Mouse (Mus musculus): Measurements from ENCODE around the gene Foxe3. TPM values are rescaled to one million over a fixed set of nuclear protein-coding genes. Genes with fewer than 3 reads are reported as not detected.

Foxe3 gene
- polyA plus RNA-seq, 1 experiment from 2014 or later, result not detected

GRCm38 (mm10) chr4:114958231-114958630, 32.4 kb upstream of the Foxe3 start:
- H3K27me3 ChIP-seq (ENCODE audit: control insufficient read depth, insufficient read depth, low read length), result no peaks in the 10 kb centered on the region
- no peaks in the 10 kb centered on the region for H3K4me1 ChIP-seq (replicated peaks; ENCODE audit: control insufficient read depth, insufficient read depth)
- TF ChIP-seq EP300 (optimal IDR thresholded peaks at IDR 0.05) (no peak), CTCF (IDR thresholded peaks at IDR 0.05; ENCODE audit: low read depth) (no peak)
- no peaks in the 10 kb centered on the region for H3K9me3 ChIP-seq (ENCODE audit: control insufficient read depth, low read length)
- WGBS, result 65% methylated on average over 2 of the region's 2 CpGs
- no peak overlapping the region for H3K9ac ChIP-seq (ENCODE audit: low read length)
- ATAC-seq (ENCODE audit: low FRiP score, low TSS enrichment), result no peak
- DNase-seq (ENCODE audit: low spot score), result no peak
- no peak overlapping the region for H3K27ac ChIP-seq (replicated peaks)
- H3K4me3 ChIP-seq (ENCODE audit: low read depth, low read length), result no peak overlapping the region
- H3K36me3 ChIP-seq (ENCODE audit: control insufficient read depth, insufficient read depth, low read length), result 0 out of 2 replicates have a peak, but pooled peaks cover 2% of the 10 kb centered on the region
- H3K4me2 ChIP-seq (replicated peaks; ENCODE audit: low read depth), result no peak overlapping the region

GRCm38 (mm10) chr4:114957403-114957802, 31.6 kb upstream of the Foxe3 start:
- no peak for DNase-seq (ENCODE audit: low spot score)
- no peak for ATAC-seq (ENCODE audit: low FRiP score, low TSS enrichment)

GRCm38 (mm10) chr4:114953172-114953571, 27.4 kb upstream of the Foxe3 start:
- DNase-seq (ENCODE audit: low spot score) (no peak), ATAC-seq (ENCODE audit: low FRiP score, low TSS enrichment) (no peak)
- no peaks in the 10 kb centered on the region for H3K36me3 ChIP-seq (ENCODE audit: control insufficient read depth, insufficient read depth, low read length)
- no peak overlapping the region for H3K4me3 ChIP-seq (ENCODE audit: low read depth, low read length)
- H3K27me3 ChIP-seq (ENCODE audit: control insufficient read depth, insufficient read depth, low read length), result no peaks in the 10 kb centered on the region
- TF ChIP-seq CTCF (IDR thresholded peaks at IDR 0.05; ENCODE audit: low read depth) (no peak), EP300 (optimal IDR thresholded peaks at IDR 0.05) (no peak)
- H3K9ac ChIP-seq (ENCODE audit: low read length), result no peak overlapping the region
- no peaks in the 10 kb centered on the region for H3K4me1 ChIP-seq (replicated peaks; ENCODE audit: control insufficient read depth, insufficient read depth)
- WGBS, result 66% methylated on average over 3 of the region's 3 CpGs
- no peak overlapping the region for H3K4me2 ChIP-seq (replicated peaks; ENCODE audit: low read depth)
- no peaks in the 10 kb centered on the region for H3K9me3 ChIP-seq (ENCODE audit: control insufficient read depth, low read length)
- no peak overlapping the region for H3K27ac ChIP-seq (replicated peaks)

More at GRCm38 (mm10) chr4:114957403-114957802, 31.6 kb upstream of the Foxe3 start:
- no peaks in the 10 kb centered on the region for H3K9me3 ChIP-seq (ENCODE audit: control insufficient read depth, low read length)
- H3K27ac ChIP-seq (replicated peaks), result no peak overlapping the region
- H3K36me3 ChIP-seq (ENCODE audit: control insufficient read depth, insufficient read depth, low read length), result 0 out of 2 replicates have a peak, but pooled peaks cover 2% of the 10 kb centered on the region
- no peak for TF ChIP-seq EP300 (optimal IDR thresholded peaks at IDR 0.05)
- TF ChIP-seq CTCF (IDR thresholded peaks at IDR 0.05; ENCODE audit: low read depth), result no peak
- H3K4me1 ChIP-seq (replicated peaks; ENCODE audit: control insufficient read depth, insufficient read depth), result no peaks in the 10 kb centered on the region
- H3K9ac ChIP-seq (ENCODE audit: low read length), result no peak overlapping the region
- no peak overlapping the region for H3K4me2 ChIP-seq (replicated peaks; ENCODE audit: low read depth)
- H3K4me3 ChIP-seq (ENCODE audit: low read depth, low read length), result no peak overlapping the region
- H3K27me3 ChIP-seq (ENCODE audit: control insufficient read depth, insufficient read depth, low read length), result no peaks in the 10 kb centered on the region

GRCm38 (mm10) chr4:114947852-114948481, 22.2 kb upstream of the Foxe3 start:
- Histone ChIP-seq H3K4me1 (replicated peaks; ENCODE audit: control insufficient read depth, insufficient read depth) (no peaks in the 10 kb centered on the region), H3K4me3 (ENCODE audit: low read depth, low read length) (no peak overlapping the region), H3K27ac (replicated peaks) (no peak overlapping the region), H3K4me2 (replicated peaks; ENCODE audit: low read depth) (no peak overlapping the region), H3K36me3 (ENCODE audit: control insufficient read depth, insufficient read depth, low read length) (no peaks in the 10 kb centered on the region), H3K27me3 (ENCODE audit: control insufficient read depth, insufficient read depth, low read length) (no peaks in the 10 kb centered on the region), H3K9me3 (ENCODE audit: control insufficient read depth, low read length) (no peaks in the 10 kb centered on the region), H3K9ac (ENCODE audit: low read length) (no peak overlapping the region)
- ATAC-seq (ENCODE audit: low FRiP score, low TSS enrichment) (no peak), DNase-seq (ENCODE audit: low spot score) (no peak)
- 41% methylated on average over 7 of the region's 7 CpGs for WGBS
- TF ChIP-seq CTCF (IDR thresholded peaks at IDR 0.05; ENCODE audit: low read depth) (no peak), EP300 (optimal IDR thresholded peaks at IDR 0.05) (no peak)

- WGBS, result 18% methylated on average over 6 of the region's 6 CpGs
These were observed 21.6 kb upstream of the Foxe3 start for GRCm38 (mm10) chr4:114947395-114947794.

GRCm38 (mm10) chr4:114946416-114946815, 20.6 kb upstream of the Foxe3 start:
- no peak for ATAC-seq (ENCODE audit: low FRiP score, low TSS enrichment)
- no peaks in the 10 kb centered on the region for H3K36me3 ChIP-seq (ENCODE audit: control insufficient read depth, insufficient read depth, low read length)
- H3K4me1 ChIP-seq (replicated peaks; ENCODE audit: control insufficient read depth, insufficient read depth), result no peaks in the 10 kb centered on the region
- H3K27me3 ChIP-seq (ENCODE audit: control insufficient read depth, insufficient read depth, low read length), result no peaks in the 10 kb centered on the region
- no peak overlapping the region for H3K4me2 ChIP-seq (replicated peaks; ENCODE audit: low read depth)
- H3K4me3 ChIP-seq (ENCODE audit: low read depth, low read length), result no peak overlapping the region
- no peak overlapping the region for H3K27ac ChIP-seq (replicated peaks)
- no peaks in the 10 kb centered on the region for H3K9me3 ChIP-seq (ENCODE audit: control insufficient read depth, low read length)
- TF ChIP-seq CTCF (IDR thresholded peaks at IDR 0.05; ENCODE audit: low read depth) (no peak), EP300 (optimal IDR thresholded peaks at IDR 0.05) (no peak)
- DNase-seq (ENCODE audit: low spot score), result no peak
- 80% methylated on average over 4 of the region's 4 CpGs for whole genome bisulfite sequencing
- H3K9ac ChIP-seq (ENCODE audit: low read length), result no peak overlapping the region

More at GRCm38 (mm10) chr4:114947395-114947794, 21.6 kb upstream of the Foxe3 start:
- DNase-seq (ENCODE audit: low spot score) (peak; percentile 79), ATAC-seq (ENCODE audit: low FRiP score, low TSS enrichment) (peak; percentile 77)
- no peak for TF ChIP-seq EP300 (optimal IDR thresholded peaks at IDR 0.05)
- TF ChIP-seq CTCF (IDR thresholded peaks at IDR 0.05; ENCODE audit: low read depth), result peak; percentile 96
- Histone ChIP-seq H3K27me3 (ENCODE audit: control insufficient read depth, insufficient read depth, low read length) (no peaks in the 10 kb centered on the region), H3K9ac (ENCODE audit: low read length) (no peak overlapping the region), H3K4me1 (replicated peaks; ENCODE audit: control insufficient read depth, insufficient read depth) (no peaks in the 10 kb centered on the region), H3K9me3 (ENCODE audit: control insufficient read depth, low read length) (no peaks in the 10 kb centered on the region), H3K4me3 (ENCODE audit: low read depth, low read length) (no peak overlapping the region), H3K4me2 (replicated peaks; ENCODE audit: low read depth) (no peak overlapping the region), H3K27ac (replicated peaks) (no peak overlapping the region), H3K36me3 (ENCODE audit: control insufficient read depth, insufficient read depth, low read length) (no peaks in the 10 kb centered on the region)

All from stomach, postnatal 0 days (tissue).